Mouse (Mus musculus): Measurements from ENCODE around the gene Bcl2.

GRCm38 (mm10) chr1:106540130-106540529 is 173.9 kb downstream of the Bcl2 start:
- TF ChIP-seq POLR2A (IDR thresholded peaks at IDR 0.05; ENCODE audit: control insufficient read depth, extremely low read depth, insufficient read depth, low read length, poor library complexity) (no peak), CTCF (IDR thresholded peaks at IDR 0.05; ENCODE audit: borderline replicate concordance, control insufficient read depth, extremely low read depth, insufficient read depth, low read length, poor library complexity) (no peak)

Measured in thymus, adult 2 months (tissue).